31 mouse cellular contexts compared by ENCODE assay signal in the genomic region with DNA sequence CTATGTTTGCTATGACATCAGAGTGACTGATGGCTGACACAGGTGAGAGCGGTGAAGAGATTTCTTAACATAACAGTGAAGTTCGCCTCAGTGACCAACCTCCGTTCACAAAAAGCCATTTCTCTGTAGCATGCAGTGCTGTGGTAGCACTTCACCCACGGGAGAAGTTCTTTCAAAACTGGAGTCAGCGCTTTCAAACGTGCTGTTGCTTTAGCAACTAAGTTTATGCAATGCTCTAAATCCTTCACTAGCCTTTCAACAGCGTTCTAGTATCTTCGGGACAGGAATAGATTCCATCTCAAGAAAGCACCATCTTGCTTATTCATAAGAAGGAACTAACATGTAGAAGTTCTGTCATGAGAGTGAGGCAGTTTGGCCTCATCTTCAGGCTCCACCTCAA.
DNase-seq lines count a peak whose midpoint lies in the region; ATAC-seq and TF ChIP-seq lines count a peak whose summit lies in the region.
"Had no signal": no experiment of that assay in that cellular context is flagged by ENCODE, and none has a peak within 500 bp of the region (broad histone marks: within the 10 kb centered on the region; RNA-seq: fewer than 3 reads in every experiment).

No protein-coding gene starts in this region.

- H3K36me3 ChIP-seq in midbrain, embryonic 13.5 days, result no peaks in the 10 kb centered on the region
- H3K36me3 ChIP-seq: embryonic facial prominence, embryonic 10.5 days; embryonic facial prominence, embryonic 15.5 days; heart, embryonic 13.5 days; hindbrain, embryonic 10.5 days; limb, embryonic 10.5 days; limb, embryonic 15.5 days; liver, embryonic 13.5 days had no signal

- no peak overlapping the region for H3K4me3 ChIP-seq in midbrain, embryonic 13.5 days (replicated peaks)
- H3K4me3 ChIP-seq in layer of hippocampus, adult 2 months, result no peak overlapping the region
- H3K4me3 ChIP-seq: embryonic facial prominence, embryonic 10.5 days; embryonic facial prominence, embryonic 15.5 days; forebrain, embryonic 13.5 days; gastrocnemius, adult 2 months; heart, embryonic 13.5 days; hindbrain, embryonic 10.5 days; limb, embryonic 10.5 days; limb, embryonic 15.5 days; liver, embryonic 13.5 days had no signal

- no peak overlapping the region for H3K27ac ChIP-seq in midbrain, embryonic 13.5 days
- H3K27ac ChIP-seq in layer of hippocampus, adult 2 months, result no peak overlapping the region
- H3K27ac ChIP-seq: embryonic facial prominence, embryonic 10.5 days; embryonic facial prominence, embryonic 15.5 days; forebrain, embryonic 13.5 days; gastrocnemius, adult 2 months; heart, embryonic 13.5 days; hindbrain, embryonic 10.5 days; kidney, postnatal 0 days; limb, embryonic 10.5 days; limb, embryonic 15.5 days; liver, embryonic 13.5 days; macrophage; stomach, postnatal 0 days had no signal

- intact Hi-C loops in left cerebral cortex, postnatal 4 days (cut with DNase I), result no loop called here

- H3K27me3 ChIP-seq in midbrain, embryonic 13.5 days, result no peaks in the 10 kb centered on the region
- H3K27me3 ChIP-seq: embryonic facial prominence, embryonic 15.5 days; forebrain, embryonic 13.5 days; heart, embryonic 13.5 days; limb, embryonic 15.5 days; liver, embryonic 13.5 days had no signal

- no peak overlapping the region for H3K4me2 ChIP-seq in midbrain, embryonic 13.5 days (replicated peaks)
- H3K4me2 ChIP-seq: embryonic facial prominence, embryonic 15.5 days; forebrain, embryonic 13.5 days; heart, embryonic 13.5 days; limb, embryonic 15.5 days; liver, embryonic 13.5 days had no signal

- no peak for TF ChIP-seq CTCF in layer of hippocampus, adult 2 months (conservative IDR thresholded peaks at IDR 0.05)

- 92% methylated on average over 8 of the region's 8 CpGs for WGBS in midbrain, embryonic 13.5 days

- no peaks in the 10 kb centered on the region for H3K4me1 ChIP-seq in midbrain, embryonic 13.5 days (replicated peaks)
- H3K4me1 ChIP-seq: embryonic facial prominence, embryonic 10.5 days; embryonic facial prominence, embryonic 15.5 days; forebrain, embryonic 13.5 days; hindbrain, embryonic 10.5 days; limb, embryonic 10.5 days; limb, embryonic 15.5 days had no signal

- no peak for ATAC-seq in midbrain, embryonic 13.5 days
- ATAC-seq: forebrain, embryonic 13.5 days; hindbrain, embryonic 16.5 days; midbrain, embryonic 16.5 days had no signal

- peak; percentile 24 for DNase-seq in left cerebral cortex, adult 11 months (ENCODE audit: low spot score)
- DNase-seq in left cerebral cortex, postnatal 4 days, result no peak
- peak; percentile 10 to 29 for DNase-seq in frontal cortex, postnatal 10 days (ENCODE audit: low spot score in 2 of 2)
- DNase-seq in right cerebral cortex, adult 2 months (ENCODE audit: low spot score in 2 of 2), result peak; percentile 35 to 42
- peak; percentile 68 for DNase-seq in telencephalon, adult 2 months (ENCODE audit: low read depth, low spot score)
- no peak for DNase-seq in urinary bladder, postnatal 4 days (ENCODE audit: low spot score in 2 of 2)
- no peak for DNase-seq in layer of hippocampus, adult 2 months (ENCODE audit: low spot score in 2 of 2)
- DNase-seq: adrenal gland, adult 2 months; cerebellum, adult 8-10 months; cerebellum, postnatal 25 days; gastrocnemius, adult 2 months; heart, postnatal 10 days; kidney, adult 8-10 months; kidney, postnatal 4 days; liver, embryonic 13.5 days; lung, adult 18-20 months; lung, postnatal 10 days; thymus, adult 2 months had no signal

- H3K9me3 ChIP-seq in midbrain, embryonic 13.5 days, result no peaks in the 10 kb centered on the region
- H3K9me3 ChIP-seq: embryonic facial prominence, embryonic 10.5 days; embryonic facial prominence, embryonic 15.5 days; forebrain, embryonic 13.5 days; heart, embryonic 13.5 days; hindbrain, embryonic 10.5 days; limb, embryonic 10.5 days; limb, embryonic 15.5 days; liver, embryonic 13.5 days had no signal

- H3K9ac ChIP-seq in midbrain, embryonic 13.5 days (replicated peaks), result no peak overlapping the region
- H3K9ac ChIP-seq: embryonic facial prominence, embryonic 15.5 days; forebrain, embryonic 13.5 days; heart, embryonic 13.5 days; limb, embryonic 15.5 days; liver, embryonic 13.5 days had no signal

Comparison
In these comparisons a context has a peak if more than half of its experiments do, and no peak if none do; other contexts are left out.
1. DNase-seq: peak in left cerebral cortex, adult 11 months (single experiment), frontal cortex, postnatal 10 days (2 of 2), right cerebral cortex, adult 2 months (2 of 2) and telencephalon, adult 2 months (single experiment); none in left cerebral cortex, postnatal 4 days (single experiment), urinary bladder, postnatal 4 days (0 of 2) and layer of hippocampus, adult 2 months (0 of 2).